Mouse (Mus musculus) right cerebral cortex, postnatal 14 days (tissue): Measurements from ENCODE around the gene Daam1.

Experiments used
- DNase-seq: peaks from one replicate; pipeline ENCODE4 v3.0.0; 2022

Gene Daam1

DNA sequence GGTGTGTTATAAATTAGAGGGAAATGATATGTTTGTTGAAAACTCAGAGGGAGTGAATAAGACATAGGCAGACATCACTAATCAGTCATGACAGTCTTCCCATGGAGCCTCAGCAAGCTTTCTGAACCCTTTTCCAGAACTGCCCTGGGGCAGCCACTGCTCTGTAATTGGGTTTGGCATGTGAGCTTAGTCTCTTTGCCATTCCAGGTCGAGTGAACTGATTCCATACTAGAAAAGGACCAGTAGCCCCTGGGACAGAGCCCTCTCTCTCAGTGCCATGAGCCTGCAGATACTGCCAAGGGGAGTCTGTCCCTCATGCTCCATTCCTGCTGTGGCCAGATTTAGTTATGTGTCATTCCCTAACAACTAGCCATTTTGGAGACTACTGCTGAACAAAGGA is 144.7 kb downstream of the Daam1 start:
- no peak for DNase-seq

DNA sequence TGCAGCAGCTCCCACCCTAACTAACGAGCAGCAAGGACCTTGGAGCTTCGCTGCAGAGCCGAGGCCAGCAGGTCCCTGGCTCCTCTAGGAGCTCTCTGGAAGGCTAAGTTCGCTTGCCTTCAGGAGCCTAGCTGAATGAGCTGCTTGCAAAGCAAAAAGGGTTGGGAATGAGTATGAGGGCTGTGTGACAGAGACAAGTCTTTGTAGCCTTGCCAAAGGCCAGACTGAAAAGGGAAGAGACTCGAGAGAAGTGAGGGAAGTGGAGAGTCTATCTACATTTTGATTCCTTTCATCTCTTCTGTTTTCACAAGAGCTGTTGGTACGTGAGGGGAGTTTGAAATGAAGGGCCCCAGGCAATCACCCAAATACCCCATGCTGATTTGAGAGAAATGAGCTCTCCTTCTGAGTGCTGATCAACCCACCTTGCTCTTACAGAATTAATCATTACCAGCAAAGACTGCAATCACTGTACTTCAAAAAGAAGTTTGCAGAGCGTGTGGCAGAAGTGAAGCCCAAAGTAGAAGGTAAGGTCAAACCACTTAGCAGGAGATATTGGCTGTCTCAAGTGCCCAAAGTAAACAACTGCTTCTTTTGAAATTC is 145.6 kb downstream of the Daam1 start:
- DNase-seq: no peak

DNA sequence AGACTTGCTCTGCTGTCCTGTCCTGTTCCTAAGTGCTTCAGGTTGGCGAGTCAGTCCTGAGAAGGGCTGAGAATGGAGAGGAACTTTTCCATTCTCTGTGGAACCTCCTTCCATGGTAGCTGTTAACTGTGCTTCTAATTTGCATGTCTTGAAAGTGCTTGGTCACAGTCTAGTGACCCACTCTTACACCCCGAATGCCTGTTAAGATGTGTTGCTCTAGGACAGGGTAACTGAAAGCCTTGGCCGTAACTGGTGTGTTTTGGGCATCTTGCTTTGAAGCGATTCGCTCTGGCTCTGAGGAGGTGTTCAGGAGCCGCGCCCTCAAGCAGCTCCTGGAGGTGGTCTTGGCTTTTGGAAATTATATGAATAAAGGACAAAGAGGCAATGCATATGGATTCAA is 146.5 kb downstream of the Daam1 start:
- no peak for DNase-seq

DNA sequence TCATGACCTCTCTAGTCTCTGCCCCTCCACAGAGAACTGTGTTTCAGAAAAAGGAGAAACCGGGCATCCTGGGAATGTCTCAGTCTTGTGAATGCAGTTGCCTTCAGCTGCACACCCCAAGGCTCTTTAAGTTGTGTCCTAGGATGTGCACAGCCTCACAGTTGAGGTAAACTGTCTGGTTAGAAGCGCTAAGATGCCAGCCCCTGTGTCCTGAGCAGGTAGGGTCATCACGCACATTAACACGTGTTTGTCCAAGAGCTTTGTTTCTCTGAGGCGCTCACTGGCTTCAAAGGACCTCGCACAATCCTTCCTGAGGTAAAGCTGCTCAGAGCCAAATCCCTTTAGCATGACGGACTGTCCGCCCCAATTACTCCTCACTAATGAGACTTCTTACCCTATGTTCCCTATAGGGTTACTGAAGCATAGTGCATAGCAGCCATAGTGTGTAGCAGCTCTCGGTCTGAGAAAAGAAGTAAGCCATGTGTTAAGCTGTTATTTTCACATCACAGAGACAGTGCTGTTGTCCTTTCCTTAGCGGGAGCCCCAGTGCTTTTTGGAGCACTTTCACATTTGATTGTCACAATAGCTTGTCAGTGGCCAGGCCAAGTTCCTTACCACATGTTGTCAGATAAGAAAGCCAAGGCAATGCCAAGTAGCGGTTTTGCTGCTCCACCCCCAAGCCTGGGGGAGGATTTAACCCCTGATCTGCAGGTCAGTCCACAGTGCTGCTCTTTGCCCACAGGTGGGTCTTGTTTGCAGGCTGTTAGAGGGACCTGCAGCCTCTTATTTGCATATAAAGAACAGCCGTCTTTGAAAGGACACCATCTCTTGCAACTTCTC is 147.9 kb downstream of the Daam1 start:
- DNase-seq: no peak

DNA sequence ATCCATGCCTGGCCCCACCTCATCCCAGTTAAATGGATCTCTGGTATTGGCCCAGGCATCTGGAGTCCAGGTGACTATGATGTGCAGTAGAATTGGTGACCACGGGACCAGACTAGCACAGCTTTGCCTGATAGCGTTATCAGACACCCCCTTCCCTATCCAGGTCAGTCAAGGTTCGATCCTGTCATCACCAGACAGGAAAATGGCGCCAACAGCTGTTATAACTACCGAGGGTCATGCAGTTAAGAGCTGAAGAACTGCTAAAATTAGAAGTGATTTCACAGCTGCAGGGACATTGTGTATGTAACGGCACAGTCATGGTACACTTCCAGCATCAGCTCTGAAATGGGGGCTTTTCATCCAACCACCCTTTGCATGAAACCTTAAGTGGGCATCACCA is 149.3 kb downstream of the Daam1 start:
- DNase-seq: no peak

DNA sequence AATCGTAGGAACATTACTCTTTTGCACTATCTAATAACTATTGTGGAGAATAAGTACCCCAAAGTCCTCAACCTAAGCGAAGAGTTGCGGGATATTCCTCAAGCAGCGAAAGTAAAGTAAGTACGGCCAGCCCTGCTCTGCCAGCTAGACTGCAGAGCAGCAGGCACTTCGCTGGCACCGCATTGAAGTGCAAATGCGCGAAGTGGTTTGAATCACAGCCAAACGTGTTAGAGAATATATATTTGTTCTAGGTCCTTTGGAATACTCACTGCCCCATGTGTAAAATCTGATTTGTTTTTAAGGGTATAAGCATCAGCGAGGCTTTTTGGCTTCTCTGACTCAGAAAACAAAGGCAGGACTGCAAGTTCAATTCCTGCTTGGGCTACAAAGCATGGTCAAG is 149.9 kb downstream of the Daam1 start:
- no peak for DNase-seq

DNA sequence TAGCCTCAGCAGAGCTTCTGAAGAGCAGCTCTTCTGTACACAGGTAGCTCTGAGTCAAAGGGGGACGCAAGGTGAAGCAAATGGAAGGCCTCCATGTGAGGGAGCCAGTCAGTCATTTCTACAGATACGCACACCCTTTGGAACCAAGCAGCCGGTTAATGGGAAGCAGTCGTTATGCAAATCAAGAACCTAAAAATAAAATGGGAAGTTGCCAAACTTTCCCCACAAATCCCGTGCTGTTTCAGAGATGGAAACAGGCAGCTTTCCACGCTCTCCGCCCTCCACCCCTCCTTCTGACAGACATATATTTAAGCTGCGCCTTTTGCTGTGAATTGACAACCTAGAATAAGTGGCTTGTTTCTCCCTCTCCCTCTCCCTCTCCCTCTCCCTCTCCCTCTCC is 150.4 kb downstream of the Daam1 start:
- peak; percentile 49 for DNase-seq

DNA sequence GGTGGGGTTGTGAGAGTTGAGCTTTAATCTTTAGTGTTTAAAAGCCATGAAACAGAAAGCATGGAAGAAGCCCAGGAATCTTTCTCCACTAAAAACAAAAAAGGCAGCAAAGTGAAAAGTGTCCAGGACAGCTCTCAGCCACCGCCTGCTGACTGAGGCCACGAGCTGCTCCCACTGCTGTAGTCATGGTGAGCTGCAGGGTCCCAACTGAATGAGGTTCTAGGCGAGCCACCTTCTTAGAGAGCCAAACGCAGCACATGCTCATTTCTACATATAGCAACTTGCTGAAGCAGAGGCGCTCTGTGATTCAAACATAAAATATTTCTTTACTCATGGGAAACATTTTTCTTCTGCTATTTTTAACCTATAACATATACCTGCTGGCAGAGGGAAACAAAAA is 150.9 kb downstream of the Daam1 start:
- DNase-seq: no peak

DNA sequence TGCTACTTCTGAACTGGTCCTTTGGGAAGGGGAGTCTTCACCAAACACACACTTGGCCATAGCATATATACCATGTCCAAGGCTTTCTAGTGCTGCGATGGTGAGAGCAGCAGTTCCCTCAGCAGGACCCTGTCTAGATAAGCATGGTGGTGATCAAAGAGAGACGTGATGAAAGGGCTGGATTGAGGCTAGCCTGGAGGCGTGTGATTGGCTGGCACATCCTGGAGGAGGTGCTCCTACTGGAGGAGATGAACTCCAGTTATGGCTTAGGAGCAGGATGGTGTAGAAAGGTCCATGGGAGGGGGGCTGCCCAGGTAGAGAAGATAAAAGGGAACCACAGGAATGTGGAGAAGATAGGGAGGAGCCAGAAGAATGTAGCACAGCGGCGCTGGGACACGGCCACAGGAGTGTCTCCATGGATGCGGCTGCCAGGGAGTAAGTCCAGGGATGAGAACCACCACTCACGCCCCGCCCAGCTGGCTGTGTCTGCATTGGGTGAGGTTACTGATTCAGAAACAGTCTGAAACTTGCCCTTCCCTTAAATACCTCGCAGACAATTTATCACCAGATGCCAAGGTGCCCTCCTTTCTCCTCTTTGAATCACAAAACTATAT is 152.3 kb downstream of the Daam1 start:
- no peak for DNase-seq

DNA sequence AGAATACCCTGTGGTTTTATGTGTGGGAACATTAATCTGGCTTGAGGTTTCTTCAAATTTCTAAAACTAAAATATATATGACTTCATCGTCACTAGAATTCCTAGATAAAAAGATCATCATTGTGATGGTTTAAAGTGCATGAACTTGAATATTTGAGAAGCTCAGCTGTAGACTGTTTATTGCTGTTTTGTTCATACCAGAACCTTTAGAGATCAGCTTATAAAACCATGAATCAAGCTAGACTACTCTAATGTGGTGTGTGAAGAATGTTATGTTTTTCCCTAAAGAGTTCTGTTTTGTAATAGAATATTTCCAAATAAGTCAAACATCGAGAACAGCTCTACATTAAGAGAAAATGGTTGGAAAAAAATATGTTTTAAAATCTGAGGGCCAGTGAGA is 156.3 kb downstream of the Daam1 start:
- DNase-seq: no peak

DNA sequence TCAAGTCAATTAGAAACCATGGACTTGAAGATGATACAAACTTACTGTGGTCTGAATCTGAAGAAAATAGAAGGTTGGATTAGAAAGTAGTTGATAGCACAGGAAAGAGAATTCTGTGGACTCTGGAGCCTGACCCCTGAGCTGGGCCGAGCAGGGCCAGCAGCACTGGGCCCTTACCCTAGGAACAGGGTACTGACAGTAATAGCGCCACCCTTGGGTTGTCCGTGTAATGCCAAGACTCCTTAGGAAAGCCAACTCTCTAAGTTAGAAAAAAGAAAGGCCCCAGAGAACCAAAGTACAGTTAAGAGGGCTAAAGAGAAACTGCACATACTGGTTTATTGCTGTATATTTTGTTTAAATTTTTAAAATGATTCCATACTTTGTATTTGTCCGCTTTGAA is 157.0 kb downstream of the Daam1 start:
- no peak for DNase-seq

DNA sequence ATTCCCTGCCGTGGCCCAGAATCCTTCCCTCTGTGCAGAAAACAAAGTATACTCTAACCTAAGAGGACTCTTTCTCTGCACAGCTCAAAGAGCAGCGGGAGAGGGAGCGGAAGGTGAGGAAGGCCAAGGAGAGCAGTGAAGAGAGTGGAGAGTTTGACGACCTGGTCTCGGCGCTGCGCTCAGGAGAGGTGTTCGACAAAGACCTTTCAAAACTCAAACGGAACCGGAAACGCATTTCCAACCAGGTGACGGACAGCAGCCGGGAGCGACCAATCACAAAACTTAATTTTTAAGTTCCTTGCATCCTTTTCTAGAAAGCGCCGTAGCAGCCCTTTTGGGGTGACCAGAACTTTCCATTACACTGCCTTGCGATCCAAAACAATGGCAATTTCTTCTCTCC is 158.7 kb downstream of the Daam1 start:
- no peak for DNase-seq

DNA sequence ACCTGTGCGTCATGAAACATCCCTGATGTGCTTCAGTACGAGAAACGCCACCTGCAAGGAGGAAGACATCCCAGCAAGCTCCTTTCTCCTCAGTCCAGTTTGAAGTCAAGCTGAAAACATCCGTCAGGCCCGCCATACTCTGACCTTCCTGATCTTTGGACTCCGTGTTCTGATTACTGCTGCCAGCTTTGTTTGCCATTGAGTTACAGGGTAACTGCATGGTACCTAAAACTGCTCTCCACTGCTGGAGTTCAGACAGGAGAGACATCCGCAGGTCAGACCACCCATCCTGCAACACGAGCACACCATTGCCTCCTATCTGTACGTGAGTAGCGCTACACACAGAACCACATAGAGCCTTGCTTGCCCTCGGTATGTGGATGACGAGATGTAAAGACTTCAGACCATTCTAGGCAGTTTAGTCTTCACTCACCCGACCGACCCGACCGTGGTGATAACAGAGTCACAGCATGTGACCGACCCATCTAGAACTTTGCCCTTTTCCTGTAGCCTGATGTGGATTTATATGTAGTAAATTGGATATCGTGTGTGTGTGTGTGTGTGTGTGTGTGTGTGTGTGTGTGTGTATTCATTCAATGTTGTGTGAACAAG is 161.8 kb downstream of the Daam1 start:
- no peak for DNase-seq

DNA sequence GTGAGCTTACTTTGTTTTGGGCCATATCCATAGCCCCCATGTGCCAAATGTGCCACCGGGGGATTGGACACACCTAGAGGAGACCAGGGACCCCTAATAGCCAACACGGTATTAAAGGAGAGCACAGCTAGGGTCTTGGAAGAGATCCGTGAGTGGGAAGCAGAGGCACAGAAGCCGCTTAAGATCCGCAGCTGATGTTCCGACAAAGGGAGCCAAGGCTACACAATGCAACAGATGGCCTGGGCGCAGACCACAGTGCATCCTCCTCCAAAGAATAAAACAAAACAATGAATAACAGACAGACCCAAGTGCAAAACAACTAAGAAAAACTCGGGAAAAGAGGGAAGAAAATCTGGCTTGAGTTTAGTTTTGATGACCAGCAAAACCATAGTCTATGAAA is 165.0 kb downstream of the Daam1 start:
- no peak for DNase-seq

DNA sequence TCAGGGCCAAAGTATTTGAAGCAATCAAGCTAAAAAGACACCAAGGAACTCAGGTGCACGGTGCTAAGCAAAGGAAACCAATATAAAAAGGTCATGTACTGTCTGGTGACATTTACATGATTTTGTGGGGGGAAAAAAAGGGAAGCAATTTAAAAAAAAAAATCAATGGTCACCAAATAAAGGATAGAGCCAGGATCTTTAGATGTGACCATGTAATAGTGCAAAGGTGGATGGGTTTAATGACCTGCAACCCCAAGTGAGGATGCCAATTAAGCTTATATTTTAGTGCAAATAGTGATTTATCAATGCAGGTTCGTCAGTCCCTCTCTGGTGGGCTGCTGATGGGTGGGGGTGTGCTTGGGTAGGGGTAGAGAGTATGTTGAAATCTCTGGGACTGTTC is 166.0 kb downstream of the Daam1 start:
- DNase-seq: no peak

DNA sequence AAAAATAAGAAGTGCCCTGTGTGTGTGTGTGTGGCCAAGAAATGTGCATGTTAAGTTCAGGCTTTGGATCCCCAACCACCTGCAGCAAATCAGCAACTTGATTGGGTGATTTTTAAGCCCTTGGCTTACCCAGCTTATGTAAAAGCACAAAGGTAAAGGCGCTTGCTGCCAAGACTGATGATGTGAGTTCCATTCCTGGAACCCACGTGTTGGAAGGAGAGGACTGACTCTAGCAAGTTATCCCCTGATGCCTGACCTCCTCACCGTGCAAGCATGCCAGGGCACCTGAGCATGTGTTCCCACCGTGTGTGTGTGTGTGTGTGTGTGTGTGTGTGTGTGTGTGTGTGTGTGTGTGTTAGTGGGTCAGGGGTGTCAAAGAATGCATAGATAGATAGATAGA is 166.5 kb downstream of the Daam1 start:
- DNase-seq: no peak

DNA sequence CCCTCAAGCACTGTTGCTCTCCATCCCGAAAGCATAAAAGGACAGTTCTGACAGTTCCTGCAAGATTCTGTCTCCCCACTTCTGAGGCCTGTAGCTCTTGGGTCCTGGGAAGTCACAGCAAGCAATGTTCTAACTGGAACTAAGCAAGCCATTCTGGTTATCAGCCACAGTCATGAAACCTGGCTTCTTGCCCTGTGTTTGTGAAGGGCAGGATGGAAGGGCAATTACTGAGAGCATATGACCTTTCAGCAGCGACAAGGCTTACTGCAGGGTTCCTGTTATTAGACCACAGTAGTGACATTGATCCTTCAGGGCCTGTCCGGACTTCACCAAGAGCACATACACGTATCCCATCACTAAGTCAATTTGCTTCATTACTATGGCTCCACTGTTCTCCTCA is 167.8 kb downstream of the Daam1 start:
- DNase-seq: no peak

DNA sequence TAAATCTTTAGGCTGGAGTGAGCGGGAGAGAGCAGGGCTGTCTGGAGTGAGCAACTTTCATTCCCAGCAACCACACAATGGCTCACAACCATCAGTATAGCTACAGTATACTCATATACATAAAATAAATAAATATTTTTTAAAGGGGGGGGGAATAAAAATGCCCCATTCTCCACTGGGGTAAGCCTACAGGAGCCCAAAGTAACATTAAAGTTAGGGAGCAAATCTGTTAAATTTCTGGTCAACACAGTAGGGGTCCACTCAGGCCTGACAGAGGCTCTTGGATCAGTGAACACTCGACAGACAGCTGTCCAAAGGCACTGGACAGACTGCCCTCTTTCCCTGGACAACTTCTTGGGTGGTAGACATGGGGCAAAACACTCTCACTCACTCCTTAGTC is 168.8 kb downstream of the Daam1 start:
- DNase-seq: no peak

DNA sequence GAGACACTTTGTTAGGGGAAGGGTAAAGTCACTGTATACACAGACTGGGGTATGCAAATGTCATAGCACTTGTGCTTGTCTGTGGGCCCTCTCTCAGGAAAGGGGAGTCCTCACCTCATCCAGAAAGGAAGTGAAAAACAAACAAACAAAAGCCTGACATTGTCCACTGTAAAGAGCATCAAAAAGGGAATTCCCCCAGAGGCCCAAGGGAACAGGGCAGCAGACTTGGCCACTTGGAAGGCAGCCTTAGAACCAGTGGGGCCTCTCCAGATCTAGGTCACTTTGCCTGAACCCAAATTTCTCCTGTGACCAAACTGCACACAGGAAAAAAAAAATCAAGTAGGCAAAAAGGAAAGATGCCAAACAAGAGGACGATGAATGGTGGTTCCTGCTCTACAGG is 170.9 kb downstream of the Daam1 start:
- no peak for DNase-seq

DNA sequence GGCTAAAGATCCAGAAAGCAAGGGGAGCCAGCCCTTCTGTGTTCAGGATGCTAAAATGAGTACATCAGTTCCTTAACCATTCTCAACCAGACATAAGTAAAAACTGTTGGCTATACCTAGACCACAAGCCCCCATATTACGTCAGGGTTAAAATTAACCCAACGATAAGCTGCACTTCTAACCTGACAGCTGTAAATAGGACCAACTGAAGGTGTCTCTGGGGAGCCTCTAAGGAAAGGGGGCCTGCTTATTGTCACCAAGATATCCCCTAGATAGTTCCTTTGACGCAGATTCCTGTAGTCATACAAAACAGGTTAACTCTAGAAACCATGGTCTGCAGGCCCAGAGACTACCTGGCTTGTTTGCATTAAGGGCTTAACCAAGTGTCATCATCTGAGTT is 174.4 kb downstream of the Daam1 start:
- no peak for DNase-seq

DNA sequence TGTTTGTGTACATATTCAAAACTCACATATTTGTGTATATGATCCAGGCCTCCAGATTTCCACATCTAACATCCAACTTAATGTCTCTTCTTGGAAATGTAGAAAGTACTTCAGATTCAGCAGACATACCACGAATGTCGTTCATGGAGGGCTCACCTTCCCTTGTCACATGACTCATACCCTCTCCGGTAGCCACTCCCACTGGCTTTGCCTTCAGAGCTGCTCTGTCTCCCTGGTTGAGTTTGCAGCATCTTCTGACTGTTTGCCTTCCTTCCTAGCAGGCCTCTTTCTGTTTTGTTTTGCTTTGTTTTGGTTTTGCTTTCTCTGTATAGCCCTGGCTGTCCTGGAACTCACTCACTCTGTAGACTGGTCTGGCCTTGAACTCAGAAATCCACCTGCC is 176.8 kb downstream of the Daam1 start:
- DNase-seq: no peak

DNA sequence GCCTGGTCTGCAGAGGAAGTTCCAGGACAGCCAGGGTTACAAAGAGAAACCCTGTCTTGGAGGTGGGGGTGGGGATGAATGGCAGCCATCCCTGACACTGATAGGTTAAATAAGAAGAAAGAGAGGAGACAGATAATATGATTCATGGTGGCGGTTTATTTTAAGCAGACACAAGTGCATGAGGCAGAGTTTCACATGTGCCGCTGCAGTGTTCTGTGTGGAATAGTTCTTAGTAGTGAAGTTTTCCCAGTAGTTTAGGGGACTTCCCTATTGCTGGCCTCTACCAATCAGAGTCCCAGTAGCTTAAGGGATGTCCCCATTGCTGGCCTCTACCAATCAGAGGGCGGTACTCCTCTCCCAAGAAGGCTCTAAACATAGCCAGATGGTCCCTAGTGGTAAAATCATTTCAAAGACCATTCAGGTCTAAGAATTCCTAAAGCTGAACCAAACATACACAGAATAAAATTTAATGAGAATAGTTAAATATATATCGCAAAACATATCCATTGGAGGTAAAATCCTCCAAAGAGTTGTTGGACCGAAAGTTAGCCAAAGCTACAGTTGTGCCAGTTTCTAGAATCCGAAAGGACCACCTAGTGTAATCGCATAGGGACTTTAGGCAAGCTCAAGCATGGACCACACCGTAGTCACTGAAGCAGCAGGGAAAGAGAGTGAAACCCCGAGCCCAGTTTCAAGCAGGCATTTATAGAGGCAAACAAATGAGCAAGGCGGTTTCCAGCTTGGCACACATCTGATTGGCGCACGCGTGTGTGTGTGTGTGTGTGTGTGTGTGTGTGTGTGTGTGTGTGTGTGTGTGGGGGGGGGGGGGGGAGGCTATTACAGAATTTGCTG is 178.4 kb downstream of the Daam1 start:
- DNase-seq: no peak

DNA sequence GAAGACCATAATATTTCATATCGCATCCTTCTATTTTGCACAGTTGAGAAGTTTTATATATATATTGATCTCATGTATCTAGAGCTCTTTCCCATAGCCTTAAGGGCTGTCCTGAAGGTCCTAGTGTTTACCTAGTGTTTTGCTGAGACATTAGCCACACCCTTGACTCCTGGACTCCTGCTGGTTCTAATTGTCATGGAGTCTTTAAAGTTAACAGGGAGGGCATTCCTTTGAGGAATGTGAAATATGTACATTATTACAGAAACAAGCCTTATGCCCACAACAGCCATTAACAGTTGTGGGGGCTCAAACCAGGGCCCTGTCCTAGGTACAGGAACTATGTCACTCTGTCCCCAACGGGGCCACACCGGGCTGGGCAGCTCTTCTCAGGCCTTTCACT is 180.5 kb downstream of the Daam1 start:
- DNase-seq: no peak
